Mouse (Mus musculus): ENCODE measurements at regions not wholly inside any gene's neighbourhood (a gene's known extent, or its start where the extent isn't known, plus 50 kb on each side); places are given as distances from the start of the nearest gene placed in this dataset.

- Histone ChIP-seq H3K27ac (ENCODE audit: low read depth, low read length) (no peak overlapping the region), H3K9me3 (ENCODE audit: low read length) (no peaks in the 10 kb centered on the region), H3K27me3 (ENCODE audit: insufficient read depth, low read length) (no peaks in the 10 kb centered on the region), H3K4me1 (ENCODE audit: insufficient read depth) (no peaks in the 10 kb centered on the region), H3K4me2 (ENCODE audit: low read depth) (no peak overlapping the region), H3K4me3 (ENCODE audit: low read depth, low read length) (no peak overlapping the region), H3K9ac (no peak overlapping the region), H3K36me3 (ENCODE audit: insufficient read depth) (no peaks in the 10 kb centered on the region)
- DNase-seq (no peak), ATAC-seq (no peak)
- 87% methylated on average over 1 of the region's 1 CpGs for WGBS
- TF ChIP-seq CTCF (IDR thresholded peaks at IDR 0.05; ENCODE audit: low read depth): no peak
Observed at GRCm38 (mm10) chr8:103845964-103846363, 255.5 kb upstream of the Cdh5 start.

- no peak for DNase-seq
- H3K27ac ChIP-seq (ENCODE audit: low read depth, low read length): no peak overlapping the region
- WGBS: 68% methylated on average over 10 of the region's 10 CpGs
Observed at GRCm38 (mm10) chr8:103846382-103846976, 254.9 kb upstream of the Cdh5 start.

GRCm38 (mm10) chr8:103849785-103850184 lies 251.6 kb upstream of the Cdh5 start:
- Histone ChIP-seq H3K9me3 (ENCODE audit: low read length) (no peaks in the 10 kb centered on the region), H3K36me3 (ENCODE audit: insufficient read depth) (no peaks in the 10 kb centered on the region), H3K27me3 (ENCODE audit: insufficient read depth, low read length) (no peaks in the 10 kb centered on the region), H3K4me2 (ENCODE audit: low read depth) (no peak overlapping the region), H3K9ac (no peak overlapping the region), H3K4me1 (ENCODE audit: insufficient read depth) (no peaks in the 10 kb centered on the region), H3K4me3 (ENCODE audit: low read depth, low read length) (no peak overlapping the region), H3K27ac (ENCODE audit: low read depth, low read length) (no peak overlapping the region)
- ATAC-seq (no peak), DNase-seq (no peak)
- no peak for TF ChIP-seq CTCF (IDR thresholded peaks at IDR 0.05; ENCODE audit: low read depth)
- 95% methylated on average over 2 of the region's 2 CpGs for WGBS

More at GRCm38 (mm10) chr8:103846382-103846976, 254.9 kb upstream of the Cdh5 start:
- H3K4me3 ChIP-seq (ENCODE audit: low read depth, low read length): no peak overlapping the region
- no peaks in the 10 kb centered on the region for H3K27me3 ChIP-seq (ENCODE audit: insufficient read depth, low read length)
- H3K4me2 ChIP-seq (ENCODE audit: low read depth): no peak overlapping the region
- H3K36me3 ChIP-seq (ENCODE audit: insufficient read depth): no peaks in the 10 kb centered on the region
- no peak for TF ChIP-seq CTCF (IDR thresholded peaks at IDR 0.05; ENCODE audit: low read depth)
- no peaks in the 10 kb centered on the region for H3K9me3 ChIP-seq (ENCODE audit: low read length)
- H3K9ac ChIP-seq: no peak overlapping the region
- no peak for ATAC-seq
- H3K4me1 ChIP-seq (ENCODE audit: insufficient read depth): no peaks in the 10 kb centered on the region

GRCm38 (mm10) chr8:103851286-103851685 lies 250.1 kb upstream of the Cdh5 start:
- Histone ChIP-seq H3K4me3 (ENCODE audit: low read depth, low read length) (no peak overlapping the region), H3K4me1 (ENCODE audit: insufficient read depth) (no peaks in the 10 kb centered on the region), H3K27me3 (ENCODE audit: insufficient read depth, low read length) (no peaks in the 10 kb centered on the region), H3K27ac (ENCODE audit: low read depth, low read length) (no peak overlapping the region), H3K4me2 (ENCODE audit: low read depth) (no peak overlapping the region), H3K9ac (no peak overlapping the region), H3K36me3 (ENCODE audit: insufficient read depth) (no peaks in the 10 kb centered on the region), H3K9me3 (ENCODE audit: low read length) (no peaks in the 10 kb centered on the region)
- TF ChIP-seq CTCF (IDR thresholded peaks at IDR 0.05; ENCODE audit: low read depth): no peak
- DNase-seq (no peak), ATAC-seq (no peak)
- WGBS: 65% methylated on average over 8 of the region's 8 CpGs

GRCm38 (mm10) chr8:103853048-103853447 lies 248.4 kb upstream of the Cdh5 start:
- DNase-seq: no peak
- WGBS: 70% methylated on average over 4 of the region's 4 CpGs

GRCm38 (mm10) chr8:103855291-103855690 lies 246.1 kb upstream of the Cdh5 start:
- no peak for ATAC-seq
- TF ChIP-seq CTCF (IDR thresholded peaks at IDR 0.05; ENCODE audit: low read depth): no peak
- no peaks in the 10 kb centered on the region for H3K36me3 ChIP-seq (ENCODE audit: insufficient read depth)
- H3K27ac ChIP-seq (ENCODE audit: low read depth, low read length): no peak overlapping the region
- no peaks in the 10 kb centered on the region for H3K4me1 ChIP-seq (ENCODE audit: insufficient read depth)
- H3K9me3 ChIP-seq (ENCODE audit: low read length): no peaks in the 10 kb centered on the region
- no peak overlapping the region for H3K9ac ChIP-seq
- no peak overlapping the region for H3K4me2 ChIP-seq (ENCODE audit: low read depth)
- no peak for DNase-seq
- 79% methylated on average over 9 of the region's 9 CpGs for WGBS
- no peak overlapping the region for H3K4me3 ChIP-seq (ENCODE audit: low read depth, low read length)
- H3K27me3 ChIP-seq (ENCODE audit: insufficient read depth, low read length): no peaks in the 10 kb centered on the region

More at GRCm38 (mm10) chr8:103853048-103853447, 248.4 kb upstream of the Cdh5 start:
- peak; percentile 32; the same call in 1 of the 2 replicates for ATAC-seq
- Histone ChIP-seq H3K9ac (no peak overlapping the region), H3K36me3 (ENCODE audit: insufficient read depth) (no peaks in the 10 kb centered on the region), H3K4me2 (ENCODE audit: low read depth) (no peak overlapping the region), H3K9me3 (ENCODE audit: low read length) (no peaks in the 10 kb centered on the region), H3K27me3 (ENCODE audit: insufficient read depth, low read length) (no peaks in the 10 kb centered on the region), H3K27ac (ENCODE audit: low read depth, low read length) (no peak overlapping the region), H3K4me1 (ENCODE audit: insufficient read depth) (no peaks in the 10 kb centered on the region), H3K4me3 (ENCODE audit: low read depth, low read length) (no peak overlapping the region)
- TF ChIP-seq CTCF (IDR thresholded peaks at IDR 0.05; ENCODE audit: low read depth): no peak

- no peaks in the 10 kb centered on the region for H3K36me3 ChIP-seq (ENCODE audit: insufficient read depth)
- 100% methylated on average over 1 of the region's 1 CpGs for WGBS
- TF ChIP-seq CTCF (IDR thresholded peaks at IDR 0.05; ENCODE audit: low read depth): no peak
Observed at GRCm38 (mm10) chr8:103859130-103859529, 242.3 kb upstream of the Cdh5 start.

More at GRCm38 (mm10) chr8:103859130-103859529, 242.3 kb upstream of the Cdh5 start:
- Histone ChIP-seq H3K27ac (ENCODE audit: low read depth, low read length) (no peak overlapping the region), H3K9me3 (ENCODE audit: low read length) (no peaks in the 10 kb centered on the region), H3K4me3 (ENCODE audit: low read depth, low read length) (no peak overlapping the region), H3K27me3 (ENCODE audit: insufficient read depth, low read length) (no peaks in the 10 kb centered on the region), H3K4me2 (ENCODE audit: low read depth) (no peak overlapping the region), H3K9ac (no peak overlapping the region), H3K4me1 (ENCODE audit: insufficient read depth) (no peaks in the 10 kb centered on the region)
- DNase-seq: no peak
- ATAC-seq: no peak
